Mouse (Mus musculus): Measurements from ENCODE around the gene Apon.

DNA sequence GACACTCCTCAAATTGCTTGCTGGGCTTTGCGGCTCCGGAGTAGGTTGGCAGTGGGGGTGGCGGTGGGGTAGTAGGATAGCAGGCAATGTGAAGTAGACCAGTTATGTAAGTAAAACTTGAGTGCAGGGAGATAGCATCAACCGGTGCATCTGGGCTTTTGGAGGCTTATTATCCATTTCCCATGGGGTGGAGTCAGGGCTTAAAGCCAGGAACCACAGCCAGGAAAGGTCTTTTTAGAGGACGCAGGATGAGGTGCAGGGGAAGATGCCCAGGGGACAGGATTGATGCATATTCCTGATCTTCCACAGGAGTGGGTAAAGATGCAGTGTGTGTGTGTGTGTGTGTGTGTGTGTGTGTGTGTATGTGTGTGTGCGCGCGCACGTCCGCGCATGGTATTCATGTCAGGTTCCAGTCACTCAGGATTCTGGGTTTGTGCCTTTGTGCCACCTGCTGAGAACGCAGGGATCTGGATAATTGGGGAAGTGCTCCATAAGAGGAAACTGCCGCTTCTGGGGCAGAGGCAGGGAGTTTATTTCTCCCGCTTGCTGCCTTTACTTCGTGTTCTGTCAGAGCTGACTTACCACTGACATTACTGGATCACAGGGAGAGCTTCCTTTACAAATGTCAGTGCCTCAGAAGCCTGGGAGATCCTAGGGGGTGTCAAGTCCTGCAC is 16.0 kb upstream of the Apon start:
- TF ChIP-seq POLR2A (IDR thresholded peaks at IDR 0.05; ENCODE audit: extremely low read depth, insufficient read depth, low read length) (no peak), CTCF (IDR thresholded peaks at IDR 0.05; ENCODE audit: low read depth, low read length) (no peak)
